Mouse (Mus musculus): ENCODE data around the gene Ncoa5.

DNA sequence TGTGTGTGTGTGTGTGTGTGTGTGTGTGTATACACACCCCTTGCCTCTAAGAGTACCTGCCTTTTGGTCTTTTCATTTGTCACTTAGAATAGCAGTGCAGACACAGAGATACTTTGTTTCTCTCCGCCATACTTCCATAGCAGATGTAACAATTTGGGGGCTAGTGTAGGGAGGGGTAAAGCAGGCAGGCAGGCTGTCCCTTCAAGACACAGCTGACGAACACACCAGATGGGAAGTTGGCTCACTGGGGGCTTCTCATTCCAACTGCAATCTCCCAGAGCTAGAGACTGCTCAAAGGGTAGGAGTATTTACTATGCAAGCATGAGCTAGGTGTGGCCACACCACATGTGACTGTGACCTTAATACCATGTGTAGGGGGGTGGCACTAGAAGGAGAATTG is 34.1 kb upstream of the Ncoa5 start:
- no peak for TF ChIP-seq CTCF (IDR thresholded peaks at IDR 0.05)
- no peak for TF ChIP-seq EP300 (IDR thresholded peaks at IDR 0.05)

All from lung, postnatal 0 days (tissue).